Mouse (Mus musculus) lung, embryonic 15.5 days (tissue): ENCODE data around the gene Methig1. TPM values are rescaled to one million over a fixed set of nuclear protein-coding genes. Genes with fewer than 3 reads are reported as not detected.

ENCODE experiments used
- ATAC-seq: fragments of 200-750 bp; cut with Nextera tagmentation; 2 replicates; pipeline ENCODE4 v1.8.0; 2017; ENCODE audit warnings: moderate number of reproducible peaks, borderline replicate concordance; ENCODE audit not compliant: low FRiP score, low TSS enrichment; ENCODE audit errors: extremely low read depth
- H3K27ac ChIP-seq: fragments of 300-500 bp; sonication (generic); 2 replicates; pipeline ENCODE4 v1.5.1; 2015; ENCODE audit warnings: moderate library complexity, mild to moderate bottlenecking, inconsistent platforms
- H3K27me3 ChIP-seq: fragments of 300-500 bp; sonication (generic); 2 replicates; pipeline ENCODE4 v1.6.1; 2015; ENCODE audit warnings: inconsistent platforms
- H3K36me3 ChIP-seq: fragments of 300-500 bp; sonication (generic); 2 replicates; pipeline ENCODE4 v1.6.1; 2015; ENCODE audit warnings: inconsistent platforms
- H3K4me1 ChIP-seq: fragments of 300-500 bp; sonication (generic); 2 replicates; pipeline ENCODE4 v1.6.1; 2015; ENCODE audit warnings: inconsistent platforms
- H3K4me2 ChIP-seq: fragments of 300-500 bp; sonication (generic); 2 replicates; pipeline ENCODE4 v1.6.1; 2015; ENCODE audit warnings: inconsistent platforms, mild to moderate bottlenecking, moderate library complexity
- H3K4me3 ChIP-seq: fragments of 300-500 bp; sonication (generic); 2 replicates; pipeline ENCODE4 v1.5.1; 2015; ENCODE audit warnings: mild to moderate bottlenecking, inconsistent platforms
- H3K9ac ChIP-seq: fragments of 300-500 bp; sonication (generic); 2 replicates; pipeline ENCODE4 v1.6.1; 2015; ENCODE audit warnings: inconsistent platforms
- H3K9me3 ChIP-seq: fragments of 300-500 bp; sonication (generic); 2 replicates; pipeline ENCODE4 v1.6.1; 2016; ENCODE audit warnings: inconsistent platforms
- WGBS: fragments of 180-500 bp; shearing (Covaris S2); methylation state at CpG from one replicate; pipeline ENCODE4 v1.1.7; 2015; 5-methylcytosine and 5-hydroxymethylcytosine counted together
- polyA plus RNA-seq: library from polyadenylated mRNA; unstranded; fragments of >200 nt; fragmentation: Nextera tagmentation; extraction: Ambion mirVana; gene quantifications from 2 replicates; pipeline ENCODE4 v1.2.1, GENCODE M21; 2015

The Methig1 gene
- polyA plus RNA-seq, 1 experiment from 2014 or later, result not detected

DNA sequence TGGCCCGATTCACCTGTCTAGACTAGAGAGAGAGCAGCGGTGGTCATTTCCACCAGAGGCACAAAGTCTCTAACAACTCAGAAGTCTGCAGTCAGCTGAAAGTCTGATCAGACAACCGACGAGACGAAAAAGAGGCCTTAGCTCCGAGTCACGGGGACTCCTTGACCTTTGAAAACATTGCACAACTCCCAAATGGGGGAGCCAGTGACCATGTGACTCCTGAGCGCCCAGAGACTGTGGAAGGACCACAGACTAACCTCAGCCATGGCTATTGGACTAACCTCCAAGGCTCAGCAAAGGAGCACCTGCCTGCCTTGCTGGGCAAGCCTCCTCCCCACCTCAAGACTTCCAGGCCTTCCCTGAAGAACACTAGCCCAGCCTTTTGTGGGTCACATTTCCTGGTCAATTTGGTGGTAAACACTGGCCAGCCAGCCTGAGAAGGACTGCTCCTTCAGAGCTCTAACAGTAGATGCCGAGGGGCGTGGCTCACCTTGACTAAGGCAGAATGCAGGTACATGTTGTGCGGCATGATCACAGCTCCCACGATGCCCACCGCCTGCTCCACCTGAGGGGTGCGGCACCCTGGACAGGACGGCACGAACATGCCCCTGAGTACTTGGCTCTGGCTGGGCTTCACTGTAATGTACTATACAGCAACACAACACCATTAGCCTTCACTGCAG is 50.5 kb downstream of the Methig1 start:
- H3K36me3 ChIP-seq, result peaks cover 80% of the 10 kb centered on the region

DNA sequence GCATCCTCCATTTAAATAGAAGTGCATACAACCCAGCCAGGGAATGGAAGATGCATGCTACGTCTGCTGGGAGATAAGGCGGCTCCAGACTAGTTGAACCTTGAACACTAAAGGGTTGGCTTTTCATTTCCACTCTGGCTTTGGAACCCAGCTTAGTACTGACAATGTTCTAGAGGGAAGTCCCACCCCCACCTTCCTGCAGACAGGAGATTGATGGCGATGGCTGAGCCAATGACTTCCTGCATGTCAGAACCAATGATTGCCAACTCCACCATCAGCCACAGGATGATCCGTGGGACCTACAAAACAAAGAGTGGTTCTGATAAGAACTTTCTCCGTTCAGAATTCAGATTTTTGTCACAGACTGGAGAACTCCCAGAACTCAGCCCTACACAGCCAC is 53.1 kb downstream of the Methig1 start:
- Histone ChIP-seq H3K36me3 (peaks cover 59% of the 10 kb centered on the region), H3K4me1 (no peaks in the 10 kb centered on the region), H3K27me3 (no peaks in the 10 kb centered on the region), H3K9me3 (no peaks in the 10 kb centered on the region), H3K9ac (no peak overlapping the region), H3K4me2 (no peak overlapping the region), H3K27ac (no peak overlapping the region), H3K4me3 (no peak overlapping the region)
- WGBS, result 64% methylated on average over 5 of the region's 5 CpGs
- no peak for ATAC-seq

More for the DNA sequence above, 50.5 kb downstream of the Methig1 start:
- 87% methylated on average over 16 of the region's 16 CpGs for WGBS
- no peak overlapping the region for H3K9ac ChIP-seq
- no peak for ATAC-seq
- no peaks in the 10 kb centered on the region for H3K9me3 ChIP-seq
- no peak overlapping the region for H3K27ac ChIP-seq
- no peaks in the 10 kb centered on the region for H3K4me1 ChIP-seq
- H3K4me3 ChIP-seq, result no peak overlapping the region
- H3K4me2 ChIP-seq, result no peak overlapping the region
- H3K27me3 ChIP-seq, result no peaks in the 10 kb centered on the region

DNA sequence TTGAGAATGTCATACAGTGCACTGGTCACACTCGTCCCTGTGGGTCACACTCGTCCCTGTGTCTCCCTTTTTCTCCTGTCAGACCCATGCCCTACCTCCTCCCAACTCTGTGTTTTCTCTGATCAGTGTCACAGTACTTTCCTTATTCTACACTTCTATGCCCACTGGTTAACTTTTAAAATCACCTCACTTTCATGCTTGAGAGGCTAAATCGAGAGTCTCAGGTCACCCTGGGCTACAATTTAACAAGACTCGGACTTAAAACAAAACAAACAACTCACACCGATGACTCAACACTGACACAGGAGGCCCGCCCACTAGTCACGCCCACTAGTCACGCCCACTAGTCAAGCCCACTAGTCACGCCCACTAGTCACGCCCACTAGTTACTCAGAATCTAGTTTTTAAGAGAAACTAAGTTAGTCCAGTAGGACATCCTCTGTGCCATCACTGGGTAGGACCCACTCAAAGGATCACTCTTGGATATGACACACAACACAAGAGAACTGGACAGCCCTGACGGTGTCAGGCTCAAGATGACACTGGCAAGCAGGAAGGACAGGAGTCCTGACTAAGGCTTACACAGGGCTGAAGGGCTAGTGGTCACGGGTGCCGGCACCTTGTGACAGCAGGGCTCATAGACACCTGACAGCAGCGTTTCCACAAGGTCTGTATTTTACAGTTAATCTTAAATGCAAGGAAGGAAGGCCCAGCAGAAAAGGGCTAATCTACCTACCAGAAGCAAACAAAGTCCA is 58.1 kb downstream of the Methig1 start:
- WGBS, result 52% methylated on average over 14 of the region's 14 CpGs
- Histone ChIP-seq H3K9ac (no peak overlapping the region), H3K9me3 (no peaks in the 10 kb centered on the region), H3K4me2 (no peak overlapping the region), H3K36me3 (peaks cover 16% of the 10 kb centered on the region), H3K4me1 (peaks cover 8% of the 10 kb centered on the region; the same call in 1 of the 2 replicates), H3K4me3 (no peak overlapping the region), H3K27me3 (no peaks in the 10 kb centered on the region), H3K27ac (no peak overlapping the region)
- peak; percentile 32; the same call in 1 of the 2 replicates for ATAC-seq

DNA sequence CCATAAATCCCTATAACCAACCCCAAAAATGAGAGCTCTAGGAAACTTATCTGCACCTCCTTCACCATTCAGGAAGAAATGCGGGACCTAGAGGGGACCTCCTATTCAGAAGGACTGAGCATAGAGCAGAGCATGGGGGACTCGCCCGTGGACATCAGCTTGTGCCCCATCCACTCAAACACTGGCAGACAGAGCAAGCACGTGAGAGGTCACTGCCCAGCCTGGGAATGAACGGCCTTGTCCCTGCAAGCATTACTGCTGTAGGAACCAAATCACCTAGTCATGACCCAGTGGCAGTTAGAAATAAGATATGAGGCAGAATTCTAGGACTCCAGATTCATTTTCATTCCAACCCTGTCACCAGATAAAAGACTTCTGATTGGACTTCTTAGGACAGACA is 58.8 kb downstream of the Methig1 start:
- Histone ChIP-seq H3K36me3 (peaks cover 15% of the 10 kb centered on the region; the same call in 1 of the 2 replicates), H3K27ac (no peak overlapping the region), H3K9ac (no peak overlapping the region), H3K4me2 (no peak overlapping the region), H3K27me3 (no peaks in the 10 kb centered on the region), H3K4me3 (no peak overlapping the region), H3K9me3 (no peaks in the 10 kb centered on the region), H3K4me1 (peaks cover 8% of the 10 kb centered on the region; the same call in 1 of the 2 replicates)
- WGBS, result 81% methylated on average over 5 of the region's 5 CpGs
- ATAC-seq, result no peak

DNA sequence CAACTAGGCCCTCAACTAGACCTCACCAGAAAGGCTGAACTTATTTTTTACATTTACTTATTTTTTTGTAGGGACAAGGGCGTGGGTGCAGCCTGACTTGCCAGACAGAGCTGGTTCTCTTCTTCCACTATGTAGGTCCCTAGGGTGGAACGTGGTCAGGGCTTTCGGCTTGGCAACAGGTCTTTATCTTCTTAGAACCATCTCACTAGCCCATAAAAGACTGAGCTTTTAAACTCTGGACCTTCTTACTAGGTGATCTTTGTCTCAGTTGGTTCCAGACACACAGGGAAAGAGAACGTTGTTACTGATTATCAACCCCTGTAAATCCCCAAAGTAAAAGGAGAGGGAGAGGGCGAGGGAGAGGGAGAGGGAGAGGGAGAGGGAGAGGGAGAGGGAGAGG is 60.4 kb downstream of the Methig1 start:
- no peaks in the 10 kb centered on the region for H3K9me3 ChIP-seq
- H3K9ac ChIP-seq, result no peak overlapping the region
- no peaks in the 10 kb centered on the region for H3K27me3 ChIP-seq
- H3K4me1 ChIP-seq, result peaks cover 8% of the 10 kb centered on the region; the same call in 1 of the 2 replicates
- ATAC-seq, result no peak
- no peak overlapping the region for H3K4me2 ChIP-seq
- WGBS, result 82% methylated on average over 4 of the region's 5 CpGs
- H3K27ac ChIP-seq, result no peak overlapping the region
- H3K36me3 ChIP-seq, result 0 out of 2 replicates have a peak, but pooled peaks cover 6% of the 10 kb centered on the region
- no peak overlapping the region for H3K4me3 ChIP-seq

DNA sequence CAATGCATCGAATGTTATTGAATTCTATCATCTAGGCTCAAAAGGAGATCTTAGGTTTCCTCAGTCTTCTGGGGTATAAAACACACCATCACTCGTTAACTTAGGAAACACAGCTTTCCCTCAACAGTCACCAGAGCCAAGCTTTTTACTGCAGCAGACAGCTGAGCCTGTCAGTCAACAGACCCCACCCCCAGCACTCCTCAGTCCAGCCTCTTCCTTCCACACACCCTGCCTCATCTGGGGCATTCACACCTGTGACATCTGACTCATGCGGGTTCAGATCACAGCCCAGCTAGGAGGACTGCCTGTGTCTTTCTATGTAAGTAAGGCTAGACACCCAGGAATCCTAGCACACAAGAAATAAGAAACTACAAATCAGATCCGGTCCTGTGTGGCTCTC is 61.1 kb downstream of the Methig1 start:
- 53% methylated on average over 4 of the region's 4 CpGs for WGBS
- Histone ChIP-seq H3K27ac (no peak overlapping the region), H3K36me3 (0 out of 2 replicates have a peak, but pooled peaks cover 5% of the 10 kb centered on the region), H3K4me3 (no peak overlapping the region), H3K27me3 (no peaks in the 10 kb centered on the region), H3K4me2 (no peak overlapping the region), H3K9me3 (no peaks in the 10 kb centered on the region), H3K9ac (no peak overlapping the region), H3K4me1 (peaks cover 8% of the 10 kb centered on the region; the same call in 1 of the 2 replicates)
- ATAC-seq, result no peak

DNA sequence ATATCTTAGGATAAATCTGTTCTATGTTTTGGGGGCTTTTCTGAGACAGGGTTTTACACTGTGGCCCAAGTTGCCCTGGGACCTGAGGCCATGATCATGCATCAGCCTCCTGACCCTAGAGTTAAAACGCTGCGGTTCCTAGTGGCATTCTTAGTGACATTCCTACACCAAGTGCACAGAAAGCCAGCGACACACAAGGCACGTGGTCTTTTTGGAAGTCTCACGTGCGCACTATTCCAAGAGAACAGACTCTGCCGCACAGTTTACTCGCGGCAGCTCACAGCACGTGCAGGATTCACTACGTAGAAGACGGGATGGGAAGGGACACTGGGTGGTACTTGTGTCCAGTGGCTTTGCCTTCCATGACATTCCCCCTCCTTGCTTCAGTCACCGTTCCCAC is 62.0 kb downstream of the Methig1 start:
- ATAC-seq, result no peak
- no peak overlapping the region for H3K4me3 ChIP-seq
- H3K4me2 ChIP-seq, result no peak overlapping the region
- no peak overlapping the region for H3K27ac ChIP-seq
- H3K9me3 ChIP-seq, result no peaks in the 10 kb centered on the region
- WGBS, result 91% methylated on average over 13 of the region's 13 CpGs
- H3K27me3 ChIP-seq, result no peaks in the 10 kb centered on the region
- H3K9ac ChIP-seq, result no peak overlapping the region
- peaks cover 8% of the 10 kb centered on the region; the same call in 1 of the 2 replicates for H3K4me1 ChIP-seq
- 0 out of 2 replicates have a peak, but pooled peaks cover 1% of the 10 kb centered on the region for H3K36me3 ChIP-seq

DNA sequence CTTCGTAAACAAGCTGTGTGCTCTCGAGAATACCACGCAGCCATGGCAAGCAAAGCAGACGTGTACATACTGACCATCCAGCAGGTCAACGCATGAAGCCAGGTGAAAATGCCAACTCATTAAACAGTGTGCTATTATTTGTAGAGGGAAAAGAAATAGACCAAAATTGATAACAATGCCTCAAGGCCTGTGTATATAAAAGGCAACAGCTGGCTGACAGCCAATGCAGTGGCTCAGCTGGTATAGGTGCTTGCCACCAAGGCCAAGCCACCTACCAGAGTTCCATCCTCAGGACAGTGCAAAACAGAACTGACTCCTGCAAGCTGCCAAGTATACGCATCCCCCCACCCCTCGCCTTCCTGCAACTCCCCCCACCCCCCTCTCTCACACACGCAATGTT is 62.7 kb downstream of the Methig1 start:
- H3K4me1 ChIP-seq, result peaks cover 8% of the 10 kb centered on the region; the same call in 1 of the 2 replicates
- no peak overlapping the region for H3K27ac ChIP-seq

DNA sequence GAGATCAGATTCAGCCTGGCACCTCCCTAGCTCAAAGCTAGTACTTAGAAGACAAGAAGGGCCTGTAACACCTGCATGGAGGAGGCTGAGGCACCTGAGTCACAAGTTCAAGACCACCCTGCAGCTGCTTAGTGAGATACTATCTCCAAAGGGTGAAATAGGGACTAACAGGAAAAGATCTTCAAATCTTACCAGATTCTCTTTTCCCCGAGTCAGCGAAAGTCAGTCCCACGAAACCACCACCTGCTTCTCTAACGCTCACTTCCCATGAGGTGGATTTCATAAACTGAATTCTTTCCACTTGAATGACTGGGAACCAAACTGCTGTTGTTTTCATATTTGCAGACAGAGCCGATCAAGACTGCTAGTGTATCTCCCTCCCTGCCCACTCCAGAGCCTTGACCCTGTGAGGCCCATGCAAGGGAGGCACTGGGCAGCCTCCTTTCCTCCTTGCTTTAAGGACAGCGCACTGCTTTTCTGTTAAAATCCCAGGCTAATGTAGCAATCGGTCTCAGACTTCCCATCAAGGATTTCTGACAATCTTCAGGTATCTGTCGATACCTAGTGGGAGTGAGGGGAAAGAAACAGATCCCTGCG is 65.0 kb downstream of the Methig1 start:
- Histone ChIP-seq H3K36me3 (no peaks in the 10 kb centered on the region), H3K4me3 (no peak overlapping the region), H3K9me3 (no peaks in the 10 kb centered on the region), H3K4me1 (peaks cover 18% of the 10 kb centered on the region), H3K27ac (no peak overlapping the region), H3K27me3 (no peaks in the 10 kb centered on the region), H3K9ac (no peak overlapping the region), H3K4me2 (no peak overlapping the region)
- no peak for ATAC-seq
- WGBS, result 80% methylated on average over 9 of the region's 9 CpGs

More for the DNA sequence above, 62.7 kb downstream of the Methig1 start:
- H3K27me3 ChIP-seq, result no peaks in the 10 kb centered on the region
- no peaks in the 10 kb centered on the region for H3K36me3 ChIP-seq
- no peak overlapping the region for H3K4me2 ChIP-seq
- H3K9me3 ChIP-seq, result no peaks in the 10 kb centered on the region
- H3K9ac ChIP-seq, result no peak overlapping the region
- no peak for ATAC-seq
- no peak overlapping the region for H3K4me3 ChIP-seq
- WGBS, result 81% methylated on average over 8 of the region's 8 CpGs

DNA sequence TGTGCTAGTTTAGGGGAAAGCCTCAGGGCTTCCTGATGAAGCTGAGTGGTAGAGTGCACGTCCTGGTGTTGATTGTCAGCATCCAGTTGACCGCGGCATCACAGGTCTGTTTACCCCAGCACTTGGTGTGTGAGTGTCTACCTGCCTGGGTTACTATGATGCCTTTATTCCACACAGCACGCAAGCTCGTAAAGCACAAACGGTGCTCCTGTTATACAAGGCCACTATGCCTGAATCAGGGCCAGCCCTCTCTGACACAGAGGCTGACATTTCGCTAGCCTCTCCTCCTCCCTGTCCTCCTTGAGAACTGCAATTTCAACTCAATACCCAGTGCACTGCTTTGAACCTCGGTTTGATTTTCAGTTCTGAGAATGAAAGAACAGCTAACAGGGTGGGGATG is 66.4 kb downstream of the Methig1 start:
- WGBS, result 73% methylated on average over 8 of the region's 8 CpGs
- Histone ChIP-seq H3K27ac (no peak overlapping the region), H3K4me1 (peaks cover 21% of the 10 kb centered on the region), H3K9me3 (no peaks in the 10 kb centered on the region), H3K4me2 (no peak overlapping the region), H3K4me3 (no peak overlapping the region), H3K27me3 (peaks cover 5% of the 10 kb centered on the region; the same call in 1 of the 2 replicates), H3K36me3 (no peaks in the 10 kb centered on the region), H3K9ac (no peak overlapping the region)
- no peak for ATAC-seq

DNA sequence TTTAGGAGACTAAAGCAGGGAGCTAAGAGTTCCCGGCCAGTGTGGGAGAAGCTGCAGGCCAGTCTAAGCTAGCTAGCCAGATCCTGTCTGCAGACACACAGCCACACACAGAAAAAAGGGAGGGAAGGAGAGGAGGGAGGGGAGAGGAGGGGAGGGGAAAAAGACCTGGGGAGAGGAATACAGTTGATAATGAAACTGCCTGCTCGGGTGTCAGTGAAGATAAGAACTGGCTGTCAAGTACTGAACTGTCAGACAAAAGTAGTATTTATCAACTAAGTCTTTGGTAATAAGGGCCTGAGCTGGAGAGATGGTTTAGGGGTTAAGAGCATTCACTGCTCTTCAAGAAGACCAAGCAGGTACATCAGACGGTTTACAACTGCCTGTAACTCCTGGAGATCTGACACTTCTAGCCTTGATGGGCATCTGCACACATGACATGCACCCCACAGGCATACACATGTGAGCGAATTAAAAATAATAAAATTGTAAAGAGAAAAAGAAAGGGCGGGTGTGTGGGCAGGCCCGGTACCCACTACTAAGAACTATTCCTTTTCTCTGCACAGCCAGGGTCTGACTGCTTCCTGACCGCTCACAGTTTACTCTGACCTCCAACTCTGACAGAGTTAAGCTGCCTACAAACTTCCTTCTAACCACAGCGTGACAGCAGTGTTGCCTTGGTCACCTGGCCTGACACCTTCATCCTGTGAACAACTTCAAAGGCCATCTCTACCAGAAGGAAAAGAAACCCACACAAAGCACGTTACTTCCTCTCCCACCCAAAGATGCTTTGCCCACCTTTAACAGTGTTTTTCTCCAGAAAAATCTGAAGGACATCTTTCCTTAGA is 67.2 kb downstream of the Methig1 start:
- Histone ChIP-seq H3K4me2 (no peak overlapping the region), H3K27ac (no peak overlapping the region), H3K9me3 (no peaks in the 10 kb centered on the region), H3K27me3 (peaks cover 14% of the 10 kb centered on the region), H3K9ac (no peak overlapping the region), H3K36me3 (no peaks in the 10 kb centered on the region), H3K4me3 (no peak overlapping the region), H3K4me1 (peaks cover 28% of the 10 kb centered on the region)
- ATAC-seq, result no peak
- 53% methylated on average over 9 of the region's 9 CpGs for WGBS
